Mouse (Mus musculus) neural tube, embryonic 11.5 days (tissue): ENCODE measurements at regions not wholly inside any gene's neighbourhood (a gene's known extent, or its start where the extent isn't known, plus 50 kb on each side); places are given as distances from the start of the nearest gene placed in this dataset.

Experiments
- ATAC-seq: fragments of 200-750 bp; cut with Nextera tagmentation; 2 replicates; pipeline ENCODE4 v1.8.0; 2017; ENCODE audit warnings: moderate number of reproducible peaks, mild to moderate bottlenecking, moderate TSS enrichment, moderate library complexity; ENCODE audit not compliant: insufficient read depth, low FRiP score, low TSS enrichment
- DNase-seq: peaks from one replicate; pipeline ENCODE4 v3.0.0-alpha.2; 2015; ENCODE audit warnings: low spot score
- H3K27ac ChIP-seq: fragments of 300-500 bp; sonication (generic); 2 replicates; pipeline ENCODE4 v1.5.1; 2014; ENCODE audit warnings: low read depth, mild to moderate bottlenecking, low read length
- H3K27me3 ChIP-seq: fragments of 300-500 bp; sonication (generic); 2 replicates; pipeline ENCODE4 v1.6.1; 2014; ENCODE audit warnings: mild to moderate bottlenecking, low read length, mixed read lengths; ENCODE audit not compliant: control insufficient read depth, insufficient read depth
- H3K36me3 ChIP-seq: fragments of 300-500 bp; sonication (generic); 2 replicates; pipeline ENCODE4 v1.6.1; 2014; ENCODE audit warnings: mild to moderate bottlenecking, low read length, moderate library complexity, mixed read lengths; ENCODE audit not compliant: control insufficient read depth, insufficient read depth
- H3K4me1 ChIP-seq: fragments of 300-500 bp; sonication (generic); 2 replicates; pipeline ENCODE4 v1.6.1; 2014; ENCODE audit warnings: low read length, mixed read lengths; ENCODE audit not compliant: control insufficient read depth, insufficient read depth
- H3K4me2 ChIP-seq: fragments of 300-500 bp; sonication (generic); 2 replicates; pipeline ENCODE4 v1.6.1; 2014; ENCODE audit warnings: low read depth, mild to moderate bottlenecking, moderate library complexity
- H3K4me3 ChIP-seq: fragments of 300-500 bp; sonication (generic); 2 replicates; pipeline ENCODE4 v1.5.1; 2014; ENCODE audit warnings: low read depth, low read length
- H3K9ac ChIP-seq: fragments of 300-500 bp; sonication (generic); 2 replicates; pipeline ENCODE4 v1.6.1; 2014; ENCODE audit warnings: mild to moderate bottlenecking, low read length
- H3K9me3 ChIP-seq: fragments of 300-500 bp; sonication (generic); 2 replicates; pipeline ENCODE4 v1.6.1; 2016; ENCODE audit warnings: low read length; ENCODE audit not compliant: control insufficient read depth
- WGBS: fragments of 180-500 bp; shearing (Covaris S2); extraction: QIAGEN DNeasy Blood & Tissue Kit; methylation state at CpG from one replicate; pipeline ENCODE4 v1.1.7; 2014; 5-methylcytosine and 5-hydroxymethylcytosine counted together

GRCm38 (mm10) chr13:117423558-117423957 is 178.6 kb upstream of the Hcn1 start:
- Histone ChIP-seq H3K9ac (no peak overlapping the region), H3K4me3 (no peak overlapping the region), H3K9me3 (no peaks in the 10 kb centered on the region), H3K4me2 (no peak overlapping the region), H3K36me3 (no peaks in the 10 kb centered on the region), H3K27ac (no peak overlapping the region), H3K4me1 (no peaks in the 10 kb centered on the region), H3K27me3 (no peaks in the 10 kb centered on the region)
- ATAC-seq (no peak), DNase-seq (no peak)
- 86% methylated on average over 4 of the region's 4 CpGs for WGBS

- Histone ChIP-seq H3K27ac (no peak overlapping the region), H3K9ac (no peak overlapping the region), H3K36me3 (no peaks in the 10 kb centered on the region), H3K4me2 (no peak overlapping the region), H3K9me3 (no peaks in the 10 kb centered on the region), H3K4me3 (no peak overlapping the region), H3K4me1 (no peaks in the 10 kb centered on the region), H3K27me3 (no peaks in the 10 kb centered on the region)
- 94% methylated on average over 1 of the region's 1 CpGs for WGBS
- no peak for DNase-seq
- no peak for ATAC-seq
Observed at GRCm38 (mm10) chr13:117425015-117425414, 177.1 kb upstream of the Hcn1 start.

- WGBS = 78% methylated on average over 3 of the region's 3 CpGs
- no peak for ATAC-seq
- Histone ChIP-seq H3K9me3 (no peaks in the 10 kb centered on the region), H3K27me3 (no peaks in the 10 kb centered on the region), H3K36me3 (no peaks in the 10 kb centered on the region), H3K9ac (no peak overlapping the region), H3K4me2 (no peak overlapping the region), H3K4me1 (no peaks in the 10 kb centered on the region), H3K4me3 (no peak overlapping the region), H3K27ac (no peak overlapping the region)
- no peak for DNase-seq
Observed at GRCm38 (mm10) chr13:117467407-117467806, 134.7 kb upstream of the Hcn1 start.

GRCm38 (mm10) chr13:117472726-117473125 is 129.4 kb upstream of the Hcn1 start:
- Histone ChIP-seq H3K9me3 (no peaks in the 10 kb centered on the region), H3K27ac (no peak overlapping the region), H3K4me1 (no peaks in the 10 kb centered on the region), H3K27me3 (no peaks in the 10 kb centered on the region), H3K4me2 (no peak overlapping the region), H3K9ac (no peak overlapping the region), H3K36me3 (no peaks in the 10 kb centered on the region), H3K4me3 (no peak overlapping the region)
- WGBS = 88% methylated on average over 5 of the region's 5 CpGs
- DNase-seq = no peak
- ATAC-seq = no peak

GRCm38 (mm10) chr13:117482624-117483023 is 119.5 kb upstream of the Hcn1 start:
- H3K36me3 ChIP-seq = no peaks in the 10 kb centered on the region
- no peak overlapping the region for H3K4me2 ChIP-seq
- WGBS = 83% methylated on average over 3 of the region's 3 CpGs
- H3K27me3 ChIP-seq = no peaks in the 10 kb centered on the region
- no peak for ATAC-seq
- no peaks in the 10 kb centered on the region for H3K4me1 ChIP-seq
- no peak overlapping the region for H3K9ac ChIP-seq
- H3K4me3 ChIP-seq = no peak overlapping the region
- no peak overlapping the region for H3K27ac ChIP-seq
- no peak for DNase-seq
- H3K9me3 ChIP-seq = no peaks in the 10 kb centered on the region

- 88% methylated on average over 4 of the region's 4 CpGs for WGBS
- Histone ChIP-seq H3K4me2 (no peak overlapping the region), H3K9ac (no peak overlapping the region), H3K27me3 (no peaks in the 10 kb centered on the region), H3K9me3 (no peaks in the 10 kb centered on the region), H3K27ac (no peak overlapping the region), H3K36me3 (no peaks in the 10 kb centered on the region), H3K4me3 (no peak overlapping the region), H3K4me1 (no peaks in the 10 kb centered on the region)
- no peak for DNase-seq
- ATAC-seq = no peak
Observed at GRCm38 (mm10) chr13:117508746-117509145, 93.4 kb upstream of the Hcn1 start.

GRCm38 (mm10) chr13:117550108-117550507 is 52.0 kb upstream of the Hcn1 start:
- Histone ChIP-seq H3K4me3 (no peak overlapping the region), H3K9ac (no peak overlapping the region), H3K27me3 (no peaks in the 10 kb centered on the region), H3K4me1 (no peaks in the 10 kb centered on the region), H3K27ac (no peak overlapping the region), H3K9me3 (no peaks in the 10 kb centered on the region), H3K36me3 (no peaks in the 10 kb centered on the region), H3K4me2 (no peak overlapping the region)
- peak; percentile 58 for DNase-seq
- no peak for ATAC-seq
- 47% methylated on average over 3 of the region's 3 CpGs for WGBS
